Mouse (Mus musculus) retina, adult 2 months (tissue): Measurements from ENCODE around the gene Morc1.

Experiments used
- DNase-seq: peaks from one replicate; pipeline ENCODE4 v3.0.0-alpha.2; 2012; ENCODE audit warnings: low read depth, low spot score

Morc1 gene

DNA sequence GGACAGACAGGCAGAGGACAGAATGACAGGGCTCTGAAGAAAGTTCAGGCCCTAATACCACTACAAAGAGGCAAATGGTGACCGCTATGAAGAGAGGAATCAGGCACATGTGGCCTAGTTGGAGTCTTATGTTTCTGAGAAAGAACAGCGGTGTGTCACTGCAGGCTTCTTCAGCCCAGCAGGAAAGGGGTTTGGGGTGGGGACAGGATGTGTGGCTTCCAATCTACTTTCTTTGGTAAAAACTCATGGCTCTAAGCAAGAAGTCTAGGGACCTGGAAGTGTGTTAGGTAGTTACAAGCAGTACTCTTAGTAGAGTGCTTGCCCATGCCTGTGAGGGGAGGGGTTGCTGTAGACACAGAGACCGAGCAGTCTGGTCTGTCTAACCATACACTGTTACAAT, 196.3 kb downstream of the Morc1 start:
- DNase-seq, result no peak

- no peak for DNase-seq
These were observed 198.7 kb downstream of the Morc1 start for GRCm38 (mm10) chr16:48629710-48630109.

DNA sequence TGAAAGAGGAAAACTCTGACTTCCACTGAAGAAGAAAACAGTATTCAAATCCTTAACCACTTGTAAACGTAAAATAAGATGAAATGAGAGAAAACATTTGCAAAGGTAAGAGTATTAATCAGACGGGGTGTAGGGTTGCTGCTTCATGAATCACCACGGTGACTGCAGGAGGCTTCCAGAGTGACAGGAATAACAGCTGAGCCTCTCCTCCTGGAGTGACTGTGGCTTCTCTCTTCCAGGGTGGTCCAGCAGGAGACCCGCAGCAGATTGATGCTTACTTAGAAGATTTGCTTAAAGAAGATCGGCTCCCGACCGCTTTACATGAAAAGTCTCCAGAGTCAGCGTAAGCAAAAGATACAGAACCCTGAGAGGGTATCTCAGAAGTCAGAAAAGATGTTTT, 199.4 kb downstream of the Morc1 start:
- no peak for DNase-seq

GRCm38 (mm10) chr16:48632351-48632750, 201.3 kb downstream of the Morc1 start:
- DNase-seq, result no peak

DNA sequence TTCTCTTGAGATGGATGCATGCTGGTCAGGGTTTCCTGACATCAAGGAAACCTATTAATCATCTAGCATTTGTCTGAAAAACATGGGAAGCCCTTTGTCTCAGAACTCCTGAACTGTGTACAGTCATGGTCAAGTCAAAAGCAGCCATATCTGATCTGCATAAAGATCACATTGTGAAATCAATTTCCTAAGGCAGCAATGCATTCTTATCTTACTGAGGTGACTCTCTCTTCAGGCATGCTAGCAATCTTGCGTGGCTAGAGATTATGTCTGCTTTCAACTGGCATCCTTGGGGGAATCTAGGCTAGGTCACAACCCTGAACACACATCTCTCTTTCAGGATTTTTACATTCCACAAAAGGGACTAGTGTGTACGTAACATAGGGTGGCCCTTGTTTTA, 215.2 kb downstream of the Morc1 start:
- no peak for DNase-seq

- DNase-seq, result no peak
These were observed 240.7 kb downstream of the Morc1 start for GRCm38 (mm10) chr16:48671696-48672095.

GRCm38 (mm10) chr16:48672664-48673063, 241.6 kb downstream of the Morc1 start:
- no peak for DNase-seq

- DNase-seq, result peak; percentile 20
These were observed 244.6 kb downstream of the Morc1 start for GRCm38 (mm10) chr16:48675607-48676006.

- DNase-seq, result no peak
These were observed 245.2 kb downstream of the Morc1 start for GRCm38 (mm10) chr16:48676205-48676604.

- no peak for DNase-seq
These were observed 246.3 kb downstream of the Morc1 start for GRCm38 (mm10) chr16:48677381-48677780.

DNA sequence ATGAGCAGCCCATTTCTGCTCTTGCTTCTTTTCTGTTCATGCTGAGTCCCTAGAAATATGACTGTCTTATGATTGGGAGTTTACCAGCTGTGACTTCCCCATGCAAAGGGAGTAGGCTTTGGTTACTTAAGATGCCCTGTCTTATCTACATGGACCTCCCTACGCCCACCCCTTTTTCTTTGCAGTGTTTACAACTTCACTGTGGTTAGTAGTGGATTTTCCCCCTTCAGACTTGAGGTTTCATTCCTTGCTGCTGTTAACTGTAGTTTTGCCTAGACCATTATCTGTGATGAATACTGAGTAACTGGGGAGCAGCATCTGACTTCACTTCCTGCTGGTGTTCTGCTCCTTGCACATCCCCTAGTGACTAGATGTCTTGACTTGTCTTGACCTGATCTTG, 247.0 kb downstream of the Morc1 start:
- no peak for DNase-seq
